Mouse (Mus musculus) midbrain, postnatal 0 days (tissue): ENCODE measurements around the gene Wdr35. TPM values are rescaled to one million over a fixed set of nuclear protein-coding genes. Genes with fewer than 3 reads are reported as not detected.

ENCODE experiments used
- ATAC-seq: fragments of 200-750 bp; cut with Nextera tagmentation; 2 replicates; pipeline ENCODE4 v1.8.0; 2017; ENCODE audit warnings: moderate number of reproducible peaks, mild to moderate bottlenecking, moderate TSS enrichment, moderate library complexity; ENCODE audit not compliant: low FRiP score
- DNase-seq: peaks from one replicate; pipeline ENCODE4 v3.0.0-alpha.2; 2015; ENCODE audit warnings: low spot score
- H3K27ac ChIP-seq: fragments of 300-500 bp; sonication (generic); 2 replicates; pipeline ENCODE4 v1.5.1; 2014; ENCODE audit warnings: low read depth, mild to moderate bottlenecking, low read length, mixed read lengths
- H3K27me3 ChIP-seq: fragments of 300-500 bp; sonication (generic); 2 replicates; pipeline ENCODE4 v1.6.1; 2014; ENCODE audit warnings: low read length, control low read depth, mixed read lengths; ENCODE audit not compliant: insufficient read depth
- H3K36me3 ChIP-seq: fragments of 300-500 bp; sonication (generic); 2 replicates; pipeline ENCODE4 v1.6.1; 2014; ENCODE audit warnings: low read length, control low read depth, mixed read lengths; ENCODE audit not compliant: insufficient read depth
- H3K4me1 ChIP-seq: fragments of 300-500 bp; sonication (generic); 2 replicates; pipeline ENCODE4 v1.6.1; 2014; ENCODE audit warnings: mild to moderate bottlenecking, control low read depth, antibody characterized with exemption, low read length, mixed read lengths; ENCODE audit not compliant: insufficient read depth
- H3K4me2 ChIP-seq: fragments of 300-500 bp; sonication (generic); 2 replicates; pipeline ENCODE4 v1.6.1; 2014; ENCODE audit warnings: low read depth, mild to moderate bottlenecking, low read length, mixed read lengths; ENCODE audit not compliant: poor library complexity, severe bottlenecking
- H3K4me3 ChIP-seq: fragments of 300-500 bp; sonication (generic); 2 replicates; pipeline ENCODE4 v1.5.1; 2014; ENCODE audit warnings: low read depth, mild to moderate bottlenecking, low read length, moderate library complexity
- H3K9ac ChIP-seq: fragments of 300-500 bp; sonication (generic); replicated peaks from 2 replicates; pipeline ENCODE4 v1.6.1; 2014; ENCODE audit warnings: mild to moderate bottlenecking, low read length, moderate library complexity, mixed read lengths; ENCODE audit not compliant: poor library complexity, severe bottlenecking
- H3K9me3 ChIP-seq: fragments of 300-500 bp; sonication (generic); 2 replicates; pipeline ENCODE4 v1.6.1; 2016; ENCODE audit warnings: low read length, control low read depth
- CTCF ChIP-seq: IDR thresholded peaks from 2 replicates; pipeline ENCODE4 v1.5.1; 2016; ENCODE audit warnings: antibody characterized with exemption, mild to moderate bottlenecking
- WGBS: fragments of 180-500 bp; shearing (Covaris S2); extraction: QIAGEN DNeasy Blood & Tissue Kit; methylation state at CpG from one replicate; pipeline ENCODE4 v1.1.7; 2014; 5-methylcytosine and 5-hydroxymethylcytosine counted together
- polyA plus RNA-seq: library from polyadenylated mRNA; unstranded; fragments of >200 nt; fragmentation: Nextera tagmentation; extraction: Ambion mirVana; gene quantifications from 2 replicates; pipeline ENCODE4 v1.2.1, GENCODE M21; 2015
- total RNA-seq: library from RNA; depleted of rRNA; stranded (reverse); fragments of >200 nt; gene quantifications from 2 replicates; pipeline ENCODE4 v1.2.3, GENCODE M21; 2014

Gene Wdr35
- total and polyA plus RNA-seq, 2 experiments from 2014 or later, result 19.3 to 21.4 TPM

- Histone ChIP-seq H3K27ac (no peak overlapping the region), H3K9ac (no peak overlapping the region), H3K4me3 (no peak overlapping the region), H3K27me3 (no peaks in the 10 kb centered on the region), H3K9me3 (no peaks in the 10 kb centered on the region), H3K4me1 (no peaks in the 10 kb centered on the region), H3K36me3 (peaks cover 32% of the 10 kb centered on the region), H3K4me2 (no peak overlapping the region)
- ATAC-seq (no peak), DNase-seq (no peak)
- 91% methylated on average over 4 of the region's 4 CpGs for WGBS
- TF ChIP-seq CTCF, result no peak
These were observed 34.2 kb upstream of the Wdr35 start for GRCm38 (mm10) chr12:8939490-8939889.

GRCm38 (mm10) chr12:8940011-8941005 lies 33.4 kb upstream of the Wdr35 start:
- ATAC-seq, result no peak
- no peaks in the 10 kb centered on the region for H3K9me3 ChIP-seq
- TF ChIP-seq CTCF, result no peak
- H3K27me3 ChIP-seq, result no peaks in the 10 kb centered on the region
- no peak overlapping the region for H3K27ac ChIP-seq
- no peak for DNase-seq
- H3K4me1 ChIP-seq, result no peaks in the 10 kb centered on the region
- H3K4me3 ChIP-seq, result no peak overlapping the region
- H3K36me3 ChIP-seq, result peaks cover 26% of the 10 kb centered on the region
- no peak overlapping the region for H3K9ac ChIP-seq
- no peak overlapping the region for H3K4me2 ChIP-seq
- WGBS, result 75% methylated on average over 12 of the region's 12 CpGs

GRCm38 (mm10) chr12:8941131-8941615 lies 32.5 kb upstream of the Wdr35 start:
- no peak overlapping the region for H3K27ac ChIP-seq
- H3K4me1 ChIP-seq, result no peaks in the 10 kb centered on the region
- no peaks in the 10 kb centered on the region for H3K27me3 ChIP-seq
- DNase-seq (no peak), ATAC-seq (no peak)
- no peak overlapping the region for H3K4me3 ChIP-seq
- peaks cover 23% of the 10 kb centered on the region for H3K36me3 ChIP-seq
- no peaks in the 10 kb centered on the region for H3K9me3 ChIP-seq
- TF ChIP-seq CTCF, result no peak
- H3K9ac ChIP-seq, result no peak overlapping the region
- no peak overlapping the region for H3K4me2 ChIP-seq
- 64% methylated on average over 4 of the region's 4 CpGs for WGBS

GRCm38 (mm10) chr12:8941699-8942392 lies 31.8 kb upstream of the Wdr35 start:
- Histone ChIP-seq H3K27ac (no peak overlapping the region), H3K9me3 (no peaks in the 10 kb centered on the region), H3K4me1 (no peaks in the 10 kb centered on the region), H3K4me3 (no peak overlapping the region), H3K9ac (no peak overlapping the region), H3K4me2 (no peak overlapping the region), H3K36me3 (peaks cover 17% of the 10 kb centered on the region), H3K27me3 (no peaks in the 10 kb centered on the region)
- WGBS, result 74% methylated on average over 4 of the region's 4 CpGs
- ATAC-seq, result no peak
- no peak for TF ChIP-seq CTCF
- no peak for DNase-seq

GRCm38 (mm10) chr12:8947163-8947562 lies 26.5 kb upstream of the Wdr35 start:
- DNase-seq (no peak), ATAC-seq (no peak)
- peaks cover 4% of the 10 kb centered on the region; the same call in 1 of the 2 replicates for H3K4me1 ChIP-seq
- no peak for TF ChIP-seq CTCF
- peaks cover 4% of the 10 kb centered on the region; the same call in 1 of the 2 replicates for H3K27me3 ChIP-seq
- H3K4me3 ChIP-seq, result no peak overlapping the region
- H3K4me2 ChIP-seq, result no peak overlapping the region
- no peak overlapping the region for H3K27ac ChIP-seq
- no peak overlapping the region for H3K9ac ChIP-seq
- WGBS, result 62% methylated on average over 9 of the region's 9 CpGs
- no peaks in the 10 kb centered on the region for H3K36me3 ChIP-seq
- H3K9me3 ChIP-seq, result no peaks in the 10 kb centered on the region
